Mouse (Mus musculus): ENCODE data around the gene Plxnb3.

DNA sequence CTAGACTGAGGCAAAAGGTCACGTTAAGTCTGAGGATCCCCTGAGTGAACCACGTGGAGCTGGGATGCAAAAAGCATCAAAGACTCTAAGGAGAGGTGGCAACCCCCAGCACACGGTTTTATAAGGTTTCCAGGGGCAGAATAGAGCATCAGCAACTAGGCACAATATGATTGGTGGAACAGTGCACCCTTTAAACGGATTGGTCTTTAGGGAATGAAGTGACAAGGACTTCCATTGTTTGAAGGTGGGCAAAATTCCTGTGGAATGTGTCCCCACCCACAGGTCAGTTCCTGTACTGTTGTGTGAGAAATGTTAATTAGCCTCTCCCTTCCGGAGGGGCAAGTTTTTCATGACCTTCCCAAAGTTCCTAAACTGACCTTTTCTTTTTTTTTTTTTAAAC, 17.7 kb upstream of the Plxnb3 start:
- TF ChIP-seq CTCF (IDR thresholded peaks at IDR 0.05; ENCODE audit: low read depth) (no peak), EP300 (IDR thresholded peaks at IDR 0.05; ENCODE audit: low read depth) (no peak)
